Mouse (Mus musculus) erythroid progenitor cell, adult 5-6 weeks (primary cell): ENCODE measurements around the gene Arih1. TPM values are rescaled to one million over a fixed set of nuclear protein-coding genes. Genes with fewer than 3 reads are reported as not detected.
A peak's percentile ranks its signal among the peaks of the same experiment; 100 is the strongest.

ENCODE experiments used
- ATAC-seq: replicated peaks from 2 replicates; pipeline ENCODE4 v1.8.0; 2016; ENCODE audit warnings: moderate number of reproducible peaks, mild to moderate bottlenecking, moderate TSS enrichment, inconsistent platforms; ENCODE audit not compliant: poor library complexity, low FRiP score, severe bottlenecking
- total RNA-seq, 2 experiments: library from RNA; stranded (forward) in 1 of 2; stranded (reverse) in 1 of 2; fragments of 150-400 nt in 1 of 2; fragments of 186-747, 209-891 nt in 1 of 2; gene quantifications; 2 replicates each; pipeline versions ENCODE4 v1.2.3 to v1.2.4; 2015 to 2017; ENCODE audit warnings: low replicate concordance in 2 of 2

The Arih1 gene
- total RNA-seq (2015; ENCODE audit: low replicate concordance) (59.1 and 63.7 TPM in 2 replicates), total RNA-seq (2017; ENCODE audit: low replicate concordance) (88.5 and 98.1 TPM in 2 replicates)

- ATAC-seq = peak; percentile 86
These were observed at the start of gene Arih1 for GRCm38 (mm10) chr9:59486549-59487065. Gene Arih1, minus strand, starts transcription at chr9:59486618.

DNA sequence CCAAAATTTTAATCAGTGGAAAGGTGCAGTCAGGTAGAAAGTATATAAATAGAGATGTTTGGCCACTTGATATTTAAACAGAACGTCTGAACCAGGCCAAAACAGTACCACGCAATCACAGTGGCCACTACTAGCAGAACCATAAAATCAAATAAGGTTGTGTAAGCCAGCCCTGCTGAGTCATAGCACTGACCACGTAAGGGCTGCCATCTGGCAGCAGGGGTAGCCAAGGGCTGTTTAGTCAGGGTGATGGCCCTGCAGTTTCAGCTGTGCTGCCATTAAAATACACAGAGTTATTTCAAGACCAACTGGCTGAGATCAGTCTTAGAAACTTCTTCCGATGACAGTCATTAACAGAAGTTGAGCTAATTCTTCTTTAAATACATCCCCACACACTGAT is 47.5 kb upstream of the Arih1 start:
- ATAC-seq = no peak

GRCm38 (mm10) chr9:59533422-59533821 is 47.0 kb upstream of the Arih1 start:
- ATAC-seq = no peak

- ATAC-seq = no peak
These were observed 45.2 kb upstream of the Arih1 start for GRCm38 (mm10) chr9:59531645-59532044.

GRCm38 (mm10) chr9:59528274-59528673 is 41.9 kb upstream of the Arih1 start:
- ATAC-seq = no peak

- no peak for ATAC-seq
These were observed 41.2 kb upstream of the Arih1 start for GRCm38 (mm10) chr9:59527580-59527979.

DNA sequence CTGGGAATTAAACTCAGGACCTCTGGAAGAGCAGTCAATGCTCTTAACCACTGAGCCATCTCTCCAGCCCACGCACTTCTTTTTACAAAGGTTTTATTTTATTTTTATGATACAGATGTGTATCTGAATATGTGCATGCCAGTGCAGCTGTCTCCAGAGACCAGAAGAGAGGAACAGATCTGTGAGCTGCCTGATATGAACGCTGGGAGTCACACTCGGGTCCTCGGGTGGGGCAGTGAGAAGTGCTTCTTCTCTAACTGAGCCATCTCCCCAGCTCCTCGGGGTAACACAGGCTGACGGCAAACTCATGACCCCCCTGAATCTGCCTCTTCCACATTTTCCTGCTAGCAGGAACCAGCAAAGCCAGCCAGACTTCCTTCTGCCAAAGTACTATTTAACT is 40.3 kb upstream of the Arih1 start:
- ATAC-seq = no peak

- ATAC-seq = no peak
These were observed 36.5 kb upstream of the Arih1 start for GRCm38 (mm10) chr9:59522906-59523305.

- no peak for ATAC-seq
These were observed 33.0 kb upstream of the Arih1 start for GRCm38 (mm10) chr9:59519396-59519795.

DNA sequence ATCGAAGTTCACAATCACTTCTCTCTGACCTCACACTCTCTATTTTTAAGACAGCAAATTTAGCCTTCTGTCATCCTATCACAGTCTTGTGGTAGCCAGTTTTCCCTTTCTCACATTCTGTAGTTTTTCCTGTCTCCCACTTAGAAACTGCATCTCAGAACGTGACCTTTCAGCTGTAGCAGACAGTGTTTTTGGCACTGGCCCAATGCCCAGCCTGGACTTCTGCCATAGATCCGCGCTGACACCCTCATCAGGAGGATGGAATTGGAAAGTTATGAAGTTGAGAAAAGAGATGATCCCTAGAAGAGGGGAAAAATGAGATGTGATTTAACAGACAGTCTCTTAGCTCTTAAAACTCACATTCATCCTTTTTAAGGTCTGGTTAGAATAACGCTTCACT is 32.6 kb upstream of the Arih1 start:
- ATAC-seq = no peak

GRCm38 (mm10) chr9:59517127-59517526 is 30.7 kb upstream of the Arih1 start:
- 0 out of 2 replicates have a peak, but pooled peaks have one; percentile 19 for ATAC-seq

DNA sequence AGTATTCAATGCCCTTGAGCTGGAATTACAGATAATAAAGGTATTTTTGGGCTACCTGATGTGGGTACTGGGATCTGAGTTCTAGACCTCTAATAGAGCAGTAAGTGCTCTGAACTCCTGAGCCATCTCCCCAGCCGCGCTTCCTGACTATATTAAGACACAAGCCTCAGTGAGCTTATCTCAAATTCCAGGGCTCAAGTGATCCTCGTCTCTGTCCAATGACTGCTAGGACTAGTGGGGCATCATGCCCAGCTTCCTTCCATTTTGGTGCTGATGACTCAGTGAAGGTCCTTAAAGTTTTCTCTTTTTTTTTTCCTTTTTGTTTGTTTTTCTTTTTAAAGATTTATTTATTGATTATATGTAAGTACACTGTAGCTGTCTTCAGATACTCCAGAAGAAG is 28.7 kb upstream of the Arih1 start:
- ATAC-seq = no peak

GRCm38 (mm10) chr9:59512381-59512780 is 26.0 kb upstream of the Arih1 start:
- ATAC-seq = no peak

GRCm38 (mm10) chr9:59508146-59508545 is 21.7 kb upstream of the Arih1 start:
- ATAC-seq = no peak

DNA sequence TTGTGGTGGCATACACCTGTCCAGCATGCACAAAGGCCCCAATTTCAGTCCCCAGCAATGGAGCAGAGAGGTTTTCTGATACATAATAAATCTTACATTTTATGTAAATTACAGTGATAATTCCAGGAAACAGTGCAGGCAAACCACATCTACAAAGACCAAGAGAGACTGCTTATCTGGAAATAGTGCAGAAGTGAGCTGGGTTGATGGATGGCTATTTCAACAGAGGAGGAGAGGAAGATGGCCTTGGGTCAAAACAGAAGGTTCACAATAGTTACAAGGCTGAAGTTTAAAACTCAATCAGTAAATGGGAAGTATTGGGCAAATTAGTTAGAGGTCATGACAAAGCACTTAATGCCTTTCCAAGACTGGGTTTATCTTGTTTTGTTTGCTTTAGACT is 913 bp upstream of the Arih1 start:
- no peak for ATAC-seq

DNA sequence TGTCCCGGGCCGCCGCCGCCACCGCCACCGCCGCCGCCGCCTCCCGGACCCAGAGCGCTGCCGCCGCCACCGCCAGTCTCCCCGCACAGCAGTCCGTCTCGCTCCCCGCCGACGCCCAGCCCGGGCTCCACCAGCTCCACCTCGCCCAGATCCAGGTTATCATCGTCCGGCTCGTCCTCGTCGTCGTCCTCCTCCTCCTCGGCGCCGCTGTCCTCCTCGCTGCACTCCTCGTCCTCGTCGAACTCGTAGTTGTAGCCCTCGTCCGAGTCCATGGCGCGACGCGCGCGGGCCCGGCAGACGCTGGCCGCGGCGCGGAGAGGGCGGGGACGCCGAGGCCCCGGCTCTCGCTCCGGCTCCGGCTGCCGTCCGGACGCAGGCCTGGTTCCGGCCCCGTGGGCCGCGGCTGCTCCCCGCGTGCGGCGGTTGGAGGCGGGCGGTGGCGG is 321 bp downstream of the Arih1 start:
- ATAC-seq = peak; percentile 46

DNA sequence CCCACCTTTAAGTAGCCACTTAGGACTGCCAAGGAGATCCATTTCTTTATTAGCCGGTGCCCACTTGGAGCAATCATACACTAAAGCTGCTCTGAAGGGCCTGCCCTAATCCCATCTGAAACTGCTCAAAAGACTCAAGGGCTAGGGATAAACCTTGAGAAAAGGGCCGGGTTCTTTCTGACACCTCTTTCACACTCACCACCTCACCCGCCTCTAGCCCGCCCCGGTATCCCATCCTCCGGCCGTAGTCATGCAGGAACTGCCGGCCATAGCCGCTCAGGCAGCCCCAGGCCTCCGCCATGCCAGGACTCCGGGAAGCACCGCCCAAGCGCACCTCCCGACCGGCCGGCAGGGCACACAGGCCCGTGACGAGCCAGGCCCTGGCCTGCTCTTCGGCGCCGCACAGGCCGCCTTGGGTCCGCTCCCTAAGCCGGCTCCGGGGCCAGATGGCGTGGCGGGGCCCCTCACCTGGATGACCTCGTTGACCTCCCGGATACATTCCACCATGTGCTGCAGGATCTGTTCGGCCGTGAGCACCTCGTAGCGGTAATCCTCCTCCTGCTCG is 825 bp downstream of the Arih1 start:
- peak; percentile 67 for ATAC-seq

DNA sequence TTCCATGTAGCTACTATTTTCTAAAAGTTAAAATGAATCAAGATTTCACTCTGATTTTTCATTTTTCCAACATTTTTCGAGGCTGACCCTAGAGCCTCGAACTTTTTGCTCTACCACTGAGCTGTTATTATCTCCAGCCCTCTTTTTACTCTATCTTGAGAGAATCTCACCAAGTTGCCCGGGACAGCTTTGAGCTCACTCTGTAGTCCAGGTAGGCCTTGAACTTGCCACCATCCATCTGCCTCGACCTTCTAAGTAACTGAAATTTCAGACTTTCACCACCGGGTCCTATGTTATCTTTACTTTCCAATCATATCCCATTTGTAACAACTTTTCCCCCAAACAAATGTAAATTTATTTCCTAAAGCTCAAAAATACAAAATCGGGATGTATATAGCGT is 1.7 kb downstream of the Arih1 start:
- no peak for ATAC-seq

DNA sequence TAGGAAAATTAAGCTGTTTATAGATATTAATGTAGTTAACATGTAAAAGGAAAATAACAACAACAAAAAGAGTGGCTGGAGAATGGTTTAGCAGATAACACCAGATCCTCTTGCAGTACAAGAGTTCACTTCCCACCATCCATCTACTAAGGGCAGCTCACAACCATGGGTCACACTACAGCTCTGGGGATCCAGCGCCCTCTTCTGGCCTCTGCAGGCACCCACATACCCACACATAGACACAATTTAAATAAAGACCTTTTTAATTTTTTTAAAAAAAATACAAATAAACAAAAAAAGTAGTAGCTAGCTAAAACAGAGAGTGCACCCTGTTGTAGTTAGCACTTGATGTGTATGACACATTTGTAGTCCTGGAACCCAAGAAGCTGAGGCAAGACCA is 4.0 kb downstream of the Arih1 start:
- ATAC-seq = 0 out of 2 replicates have a peak, but pooled peaks have one; percentile 44

GRCm38 (mm10) chr9:59476617-59477016 is 9.8 kb downstream of the Arih1 start:
- ATAC-seq = no peak

GRCm38 (mm10) chr9:59474838-59475237 is 11.6 kb downstream of the Arih1 start:
- 0 out of 2 replicates have a peak, but pooled peaks have one; percentile 45 for ATAC-seq

GRCm38 (mm10) chr9:59473171-59473570 is 13.2 kb downstream of the Arih1 start:
- no peak for ATAC-seq
